Mouse (Mus musculus) ES-E14 (cell line): ENCODE results near the gene Fank1.

ENCODE experiments used
- MAFK ChIP-seq: IDR thresholded peaks from 2 replicates; pipeline ENCODE4 v1.6.1; 2014; ENCODE audit warnings: mild to moderate bottlenecking, low read depth, low read length, inconsistent platforms; ENCODE audit not compliant: insufficient read depth
- ZNF384 ChIP-seq: IDR thresholded peaks from 2 replicates; pipeline ENCODE4 v1.6.1; 2012; ENCODE audit warnings: low read depth, low read length, inconsistent platforms

DNA sequence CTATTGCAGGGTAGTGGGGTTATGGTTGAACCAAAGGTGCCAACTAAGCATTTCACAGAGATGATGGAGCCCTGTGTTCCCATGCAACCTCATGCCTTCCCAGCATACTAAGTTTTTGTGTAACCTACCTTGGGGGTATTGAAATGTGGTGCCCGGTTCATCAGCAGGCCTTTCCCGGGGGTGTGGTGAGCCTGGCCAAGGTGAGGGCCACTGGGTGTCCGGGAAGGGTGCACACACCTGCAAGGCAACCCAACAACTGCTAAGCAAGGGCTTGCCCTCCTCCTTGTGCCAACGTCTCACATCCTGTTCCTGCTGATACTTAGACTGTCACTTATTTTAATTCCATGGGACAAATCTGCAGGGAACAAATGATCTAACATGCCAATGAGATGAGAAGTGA is 132.3 kb downstream of the Fank1 start:
- TF ChIP-seq ZNF384 (no peak), MAFK (no peak)
